Mouse (Mus musculus): ENCODE data around the gene Gys1. TPM values are rescaled to one million over a fixed set of nuclear protein-coding genes. Genes with fewer than 3 reads are reported as not detected.
A peak's percentile ranks its signal among the peaks of the same experiment; 100 is the strongest.
"Not testable (repeated sequence)": the region's sequence is repeated elsewhere in the genome, so short reads cannot be mapped to it uniquely, and the experiment has no call there.

Gene Gys1
- total RNA-seq, 2 experiments from 2014 or later, result 15.7 to 16.5 TPM

DNA sequence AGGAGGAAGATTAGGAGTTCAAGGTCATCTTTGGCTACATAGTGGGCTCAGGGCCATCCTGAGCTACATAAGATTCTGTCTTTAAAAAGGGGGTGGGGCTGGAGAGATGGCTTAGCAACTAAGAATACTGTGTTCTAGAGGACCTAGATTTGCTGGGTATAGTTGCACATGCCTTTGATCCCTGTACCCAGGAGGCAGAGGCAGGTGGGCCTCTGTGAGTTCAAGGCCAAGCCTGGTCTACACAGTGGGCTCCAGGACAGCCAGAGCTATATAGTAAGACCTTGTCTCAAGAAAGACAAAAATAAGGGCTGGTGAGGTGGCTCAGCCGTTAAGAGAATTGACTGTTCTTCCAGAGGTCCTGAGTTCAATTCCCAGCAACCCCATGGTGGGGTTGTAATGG lies 15.3 kb downstream of the Gys1 start:
- intact Hi-C loops (cut with DNase I), result loop anchor here (5.0 kb wide), 1 partner anchor 112 kb away; no protein-coding TSS in a partner anchor

DNA sequence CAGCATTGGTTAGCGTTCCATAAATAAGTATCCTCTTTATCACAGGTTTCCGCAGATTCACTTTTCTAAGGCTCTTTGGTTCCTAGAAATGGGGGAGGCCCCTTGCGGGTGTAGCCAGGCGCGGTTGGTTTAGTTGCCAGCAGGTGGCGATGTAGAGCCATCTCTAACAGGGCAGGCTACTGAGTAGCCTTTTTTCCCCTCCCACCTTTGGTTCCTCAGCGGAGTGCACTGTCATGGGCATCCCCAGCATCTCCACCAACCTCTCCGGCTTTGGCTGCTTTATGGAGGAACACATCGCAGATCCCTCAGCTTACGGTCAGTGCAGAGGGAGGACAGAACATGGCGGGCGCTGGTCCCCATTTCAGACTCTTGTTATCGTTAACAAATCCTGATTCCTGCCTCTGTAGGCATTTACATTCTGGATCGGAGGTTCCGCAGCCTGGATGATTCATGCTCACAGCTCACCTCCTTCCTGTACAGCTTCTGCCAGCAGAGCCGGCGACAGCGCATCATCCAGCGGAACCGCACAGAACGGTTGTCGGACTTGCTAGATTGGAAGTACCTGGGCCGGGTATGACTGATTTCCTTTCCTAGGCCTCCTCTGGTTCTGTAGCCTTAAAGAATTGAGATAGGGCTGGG lies 16.8 kb downstream of the Gys1 start:
- intact Hi-C loops (cut with DNase I), result loop anchor here (5.0 kb wide), 1 partner anchor 111 kb away; no protein-coding TSS in a partner anchor
- DNase-seq (ENCODE audit: low spot score in 2 of 2), result peak; percentile 87 to 93

More for the DNA sequence above, 15.3 kb downstream of the Gys1 start:
- no peak for DNase-seq (ENCODE audit: low spot score in 2 of 2)

DNA sequence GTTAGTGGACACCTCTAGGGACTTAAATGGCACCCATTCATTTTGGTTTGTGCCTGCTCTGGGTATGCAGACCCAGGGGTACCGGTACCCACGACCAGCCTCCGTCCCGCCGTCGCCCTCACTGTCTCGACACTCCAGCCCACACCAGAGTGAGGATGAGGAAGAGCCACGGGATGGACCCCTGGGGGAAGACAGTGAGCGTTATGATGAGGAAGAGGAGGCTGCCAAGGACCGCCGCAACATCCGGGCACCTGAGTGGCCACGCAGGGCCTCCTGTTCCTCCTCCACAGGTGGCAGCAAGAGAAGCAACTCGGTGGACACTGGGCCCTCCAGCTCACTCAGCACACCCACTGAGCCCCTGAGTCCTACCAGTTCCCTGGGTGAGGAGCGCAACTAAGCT lies 20.3 kb downstream of the Gys1 start:
- no peak for DNase-seq (ENCODE audit: low spot score in 2 of 2)
- intact Hi-C loops (cut with DNase I), result loop anchor here (5.0 kb wide), 1 partner anchor 107 kb away; no protein-coding TSS in a partner anchor

DNA sequence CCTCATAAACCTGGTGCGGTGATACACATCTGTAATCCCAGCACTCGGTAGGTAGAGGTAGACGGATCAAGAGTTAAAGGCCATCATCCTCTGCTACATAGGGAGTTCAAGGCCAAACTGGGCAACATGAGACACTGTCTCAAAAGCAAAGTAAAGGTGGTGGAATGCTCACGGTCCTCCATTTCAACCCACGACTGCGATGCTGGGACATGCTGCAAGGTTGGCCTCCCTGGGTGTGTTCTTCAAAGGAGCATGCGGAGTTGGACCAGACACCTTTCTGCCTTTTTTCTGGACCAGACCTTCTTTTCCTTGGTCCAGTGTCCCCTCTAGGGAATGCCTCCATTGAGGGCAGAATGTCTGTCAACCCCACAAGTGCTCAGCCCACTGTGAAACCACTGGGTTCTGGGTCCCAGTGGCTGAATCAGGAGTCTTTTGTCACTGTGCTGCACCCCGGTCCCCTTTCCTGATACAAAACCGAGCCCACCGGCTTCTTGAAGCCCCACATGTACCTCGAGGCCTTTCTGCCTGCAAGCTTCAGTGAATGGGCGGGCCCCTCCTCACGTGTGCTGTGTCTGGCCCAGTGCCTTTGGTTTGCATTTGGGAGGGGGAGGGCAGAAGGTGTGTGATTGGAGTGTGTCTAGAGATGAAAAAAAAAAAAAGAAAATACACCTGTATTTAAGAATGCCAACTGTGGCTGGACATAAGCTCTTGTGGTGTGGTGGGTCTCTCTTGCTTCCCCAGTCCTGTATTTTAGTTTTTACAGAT lies 21.5 kb downstream of the Gys1 start:
- DNase-seq (ENCODE audit: low spot score in 2 of 2), result no peak
- intact Hi-C loops (cut with DNase I), result no loop called here

GRCm38 (mm10) chr7:45456721-45457203 lies 22.1 kb downstream of the Gys1 start:
- intact Hi-C loops (cut with DNase I), result no loop called here
- DNase-seq (ENCODE audit: low spot score in 2 of 2), result no peak

GRCm38 (mm10) chr7:45457204-45458060 lies 22.8 kb downstream of the Gys1 start:
- peak in 1 of 2 experiments; percentile 55 for DNase-seq (ENCODE audit: low spot score in 2 of 2)
- intact Hi-C loops (cut with DNase I), result no loop called here

- peak; percentile 70 to 80 for DNase-seq (ENCODE audit: low spot score in 2 of 2)
- intact Hi-C loops (cut with DNase I), result no loop called here
Measured at GRCm38 (mm10) chr7:45458748-45459563, 24.3 kb downstream of the Gys1 start.

- intact Hi-C loops (cut with DNase I), result loop anchor here (10.0 kb wide), 1 partner anchor 245 kb away; the partner anchor contains the start of gene Dbp
Measured at GRCm38 (mm10) chr7:45459564-45460140, 25.0 kb downstream of the Gys1 start, which contains the start of gene Ftl1. Gene Ftl1 (minus strand): TSS chr7:45459884.

DNA sequence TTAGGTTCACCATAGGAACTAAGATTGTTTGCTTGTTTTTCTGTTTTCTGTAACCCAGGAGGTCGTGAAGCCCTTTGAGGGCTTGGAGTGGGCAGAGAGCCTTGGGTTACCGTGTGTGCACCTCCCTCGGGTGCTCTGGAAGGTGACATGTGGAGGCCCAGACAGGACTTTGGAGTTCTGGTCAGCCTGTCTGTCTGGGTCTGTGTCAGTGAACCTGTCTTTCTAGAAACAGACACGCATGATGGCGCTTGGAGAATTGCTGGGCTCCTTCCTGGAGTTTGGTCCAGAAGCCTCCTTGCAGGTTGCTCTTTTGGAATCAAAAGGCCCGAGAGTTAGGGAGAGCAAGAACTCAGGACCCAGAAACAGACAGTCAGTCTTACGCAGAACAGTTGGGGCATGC lies 25.7 kb downstream of the Gys1 start:
- intact Hi-C loops (cut with DNase I), result loop anchor here (10.0 kb wide), 1 partner anchor 244 kb away; the partner anchor contains the start of gene Dbp
- peak in 1 of 2 experiments; percentile 14 for DNase-seq (ENCODE audit: low spot score in 2 of 2)

More at GRCm38 (mm10) chr7:45459564-45460140, 25.0 kb downstream of the Gys1 start, which contains the start of gene Ftl1:
- DNase-seq (ENCODE audit: low spot score in 2 of 2), result peak; percentile 94 to 99

DNA sequence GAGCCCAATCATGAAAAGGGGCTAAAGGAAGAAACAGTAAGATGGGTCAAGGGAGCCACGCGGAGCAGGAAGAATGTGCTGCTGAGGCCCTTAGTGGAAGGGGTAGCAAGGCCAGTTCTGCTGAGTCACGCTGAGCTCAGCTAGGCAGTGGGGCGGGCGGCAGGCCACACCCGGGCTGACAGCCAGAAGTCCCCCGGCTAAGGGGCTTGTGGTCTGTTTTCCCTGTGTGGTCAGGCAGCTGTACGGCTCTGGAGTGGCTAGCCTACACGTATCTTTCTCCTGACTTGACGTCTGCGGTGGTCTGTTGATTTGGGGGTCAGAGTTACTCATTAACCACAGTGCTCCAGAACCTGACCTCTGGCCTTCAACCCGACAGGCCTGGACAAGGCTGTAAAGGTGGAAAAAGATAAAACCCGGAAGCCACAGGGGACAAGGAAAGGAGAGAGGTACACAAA lies 26.2 kb downstream of the Gys1 start:
- intact Hi-C loops (cut with DNase I), result loop anchor here (10.0 kb wide), 1 partner anchor 244 kb away; the partner anchor contains the start of gene Dbp
- DNase-seq (ENCODE audit: low spot score in 2 of 2), result peak in 1 of 2 experiments; percentile 38

DNA sequence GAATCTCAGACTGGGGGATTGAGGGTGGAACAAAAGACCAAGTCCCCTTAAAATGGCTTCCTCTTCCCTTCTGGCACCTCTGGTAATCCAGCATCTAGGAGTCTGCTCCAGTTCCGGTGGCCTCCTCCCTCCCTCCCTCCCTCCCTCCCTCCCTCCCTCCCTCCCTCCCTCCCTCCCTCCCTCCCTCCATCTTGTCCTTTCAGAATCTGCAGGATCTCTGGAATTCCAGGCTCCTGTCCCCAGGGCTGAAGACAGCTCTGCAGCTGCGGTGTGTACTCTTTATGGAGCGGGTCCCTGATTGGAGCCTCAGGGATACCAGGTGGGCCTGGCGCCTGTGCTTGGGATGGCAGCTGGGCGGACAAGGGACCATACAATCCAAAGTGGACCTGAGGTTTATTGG lies 26.7 kb downstream of the Gys1 start:
- intact Hi-C loops (cut with DNase I), result loop anchor here (10.0 kb wide), 1 partner anchor 243 kb away; the partner anchor contains the start of gene Dbp

GRCm38 (mm10) chr7:45461781-45462180 lies 27.1 kb downstream of the Gys1 start:
- DNase-seq (ENCODE audit: low spot score in 2 of 2), result no peak
- intact Hi-C loops (cut with DNase I), result loop anchor here (10.0 kb wide), 1 partner anchor 243 kb away; the partner anchor contains the start of gene Dbp

More for the DNA sequence above, 26.7 kb downstream of the Gys1 start:
- DNase-seq (ENCODE audit: low spot score in 2 of 2), result no peak

DNA sequence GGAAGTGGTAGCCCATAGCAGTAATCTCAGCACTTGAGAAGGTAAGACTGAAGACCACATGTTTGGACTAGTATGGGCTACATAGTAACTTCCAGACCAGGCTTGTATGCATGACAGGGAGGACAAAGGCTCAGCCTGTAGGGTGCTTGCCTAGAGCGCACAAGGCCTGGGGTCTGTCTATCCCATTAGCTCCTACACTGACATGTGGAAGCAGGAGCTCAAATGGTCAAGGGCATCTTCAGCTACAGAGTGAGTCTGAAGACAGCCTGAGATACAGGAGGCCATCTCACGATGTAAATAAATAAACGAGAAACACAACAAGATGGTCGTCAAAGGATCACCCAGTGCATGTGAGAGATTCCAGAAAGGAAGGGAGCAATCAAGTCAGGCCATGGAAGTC lies 27.7 kb downstream of the Gys1 start:
- no peak for DNase-seq (ENCODE audit: low spot score in 2 of 2)
- intact Hi-C loops (cut with DNase I), result loop anchor here (10.0 kb wide), 1 partner anchor 242 kb away; the partner anchor contains the start of gene Dbp

DNA sequence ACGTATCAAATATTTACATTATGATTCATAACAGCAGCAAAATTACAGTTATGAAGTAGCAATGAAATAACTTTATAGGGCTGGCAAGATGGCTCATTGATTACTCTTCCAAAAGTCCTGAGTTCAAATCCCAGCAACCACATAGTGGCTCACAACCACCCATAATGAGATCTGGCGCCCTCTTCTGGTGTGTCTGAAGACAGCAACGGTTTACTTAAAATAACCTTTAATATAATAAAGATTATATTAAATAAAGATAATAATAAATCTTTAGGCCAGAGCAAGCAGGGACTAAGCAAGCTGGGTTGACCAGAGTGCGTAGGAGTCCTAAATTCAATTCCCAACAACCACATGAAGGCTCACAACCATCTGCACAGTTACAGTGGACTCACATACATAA lies 28.2 kb downstream of the Gys1 start:
- not testable (repeated sequence) for DNase-seq (ENCODE audit: low spot score in 2 of 2)
- intact Hi-C loops (cut with DNase I), result loop anchor here (10.0 kb wide), 1 partner anchor 242 kb away; the partner anchor contains the start of gene Dbp

- intact Hi-C loops (cut with DNase I), result loop anchor here (10.0 kb wide), 1 partner anchor 241 kb away; the partner anchor contains the start of gene Dbp
- DNase-seq (ENCODE audit: low spot score in 2 of 2), result no peak
Measured at GRCm38 (mm10) chr7:45463987-45464778, 29.5 kb downstream of the Gys1 start.

DNA sequence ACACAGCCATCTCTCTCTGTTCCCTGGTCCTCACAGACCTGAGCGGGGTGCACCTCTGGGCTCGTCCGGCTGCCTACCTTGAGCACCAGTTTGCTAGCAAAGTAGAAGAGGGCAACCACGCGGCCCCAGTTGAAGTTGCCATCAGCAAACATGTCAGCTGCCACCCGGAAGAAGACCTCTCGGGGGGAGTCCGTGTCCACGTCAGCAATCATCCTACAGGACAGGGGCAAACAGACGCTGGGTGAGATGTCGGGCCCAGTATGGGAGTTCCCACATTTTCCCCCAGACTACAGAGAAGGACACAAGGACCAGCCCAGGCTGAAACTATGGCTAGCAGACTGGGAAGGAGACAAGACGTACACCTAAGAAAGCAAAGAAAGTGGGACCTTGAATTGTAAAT lies 30.5 kb downstream of the Gys1 start:
- intact Hi-C loops (cut with DNase I), result loop anchor here (10.0 kb wide), 1 partner anchor 240 kb away; the partner anchor contains the start of gene Dbp
- no peak for DNase-seq (ENCODE audit: low spot score in 2 of 2)

GRCm38 (mm10) chr7:45465549-45465948 lies 30.9 kb downstream of the Gys1 start:
- DNase-seq (ENCODE audit: low spot score in 2 of 2), result no peak
- intact Hi-C loops (cut with DNase I), result loop anchor here (10.0 kb wide), 1 partner anchor 239 kb away; the partner anchor contains the start of gene Dbp

Measured in left cerebral cortex, postnatal 25 days (tissue).